Mouse (Mus musculus) spleen, adult 2 months (tissue): ENCODE measurements around the gene Ugt1a8.
"Not testable (repeated sequence)": the region's sequence is repeated elsewhere in the genome, so short reads cannot be mapped to it uniquely, and the experiment has no call there.

Source experiments
- CTCF ChIP-seq: fragments of 200-500 bp; IDR thresholded peaks from 2 replicates; pipeline ENCODE4 v1.5.1; 2011; ENCODE audit warnings: mild to moderate bottlenecking, inconsistent platforms; ENCODE audit not compliant: insufficient read depth, insufficient read length, insufficient replicate concordance; ENCODE audit errors: extremely low read depth
- POLR2A ChIP-seq: fragments of 200-500 bp; IDR thresholded peaks from 2 replicates; pipeline ENCODE4 v1.6.1; 2011; ENCODE audit warnings: low read depth, low read length, inconsistent platforms

- TF ChIP-seq CTCF, POLR2A: not testable (repeated sequence)
Measured at GRCm38 (mm10) chr1:88134457-88135011, 46.9 kb downstream of the Ugt1a8 start, which contains the start of gene Ugt1a6a.
